Mouse (Mus musculus) neural tube, embryonic 14.5 days (tissue): ENCODE results near the gene Klra1. TPM values are rescaled to one million over a fixed set of nuclear protein-coding genes. Genes with fewer than 3 reads are reported as not detected.

Experiments
- polyA plus RNA-seq: library from polyadenylated mRNA; unstranded; fragments of >200 nt; fragmentation: Nextera tagmentation; extraction: Ambion mirVana; gene quantifications from 2 replicates; pipeline ENCODE4 v1.2.1, GENCODE M21; 2014

Klra1 gene
- polyA plus RNA-seq, 1 experiment from 2014 or later: not detected

Other genes starting within 250 kb of the Klra1 start
- gene Klra9, start 193.8 kb downstream of the Klra1 start, polyA plus RNA-seq: not detected in 2 replicates
- not detected in 2 replicates for gene Klra7, start 153.6 kb downstream of the Klra1 start, polyA plus RNA-seq
- not detected in 2 replicates for gene Klra10, start 104.9 kb downstream of the Klra1 start, polyA plus RNA-seq
- gene Klra3, start 49.3 kb downstream of the Klra1 start, polyA plus RNA-seq: not detected in 2 replicates